Mouse (Mus musculus): ENCODE data around the gene C2cd4a. TPM values are rescaled to one million over a fixed set of nuclear protein-coding genes. Genes with fewer than 3 reads are reported as not detected.

Gene C2cd4a
- not detected in 3 replicates for total RNA-seq (2017)

- ATAC-seq (replicated peaks; ENCODE audit: insufficient number of reproducible peaks, low FRiP score, low TSS enrichment, poor library complexity, severe bottlenecking): no peak
Measured at GRCm38 (mm10) chr9:67832046-67832605, at the start of gene C2cd4a. Gene C2cd4a, minus strand, starts transcription at chr9:67832330.

GRCm38 (mm10) chr9:67878197-67878769 is 46.2 kb upstream of the C2cd4a start:
- no peak for ATAC-seq (replicated peaks; ENCODE audit: insufficient number of reproducible peaks, low FRiP score, low TSS enrichment, poor library complexity, severe bottlenecking)

GRCm38 (mm10) chr9:67877081-67877718 is 45.1 kb upstream of the C2cd4a start:
- ATAC-seq (replicated peaks; ENCODE audit: insufficient number of reproducible peaks, low FRiP score, low TSS enrichment, poor library complexity, severe bottlenecking): no peak

GRCm38 (mm10) chr9:67875337-67875736 is 43.2 kb upstream of the C2cd4a start:
- ATAC-seq (replicated peaks; ENCODE audit: insufficient number of reproducible peaks, low FRiP score, low TSS enrichment, poor library complexity, severe bottlenecking): 0 out of 2 replicates have a peak, but pooled peaks have one; percentile 53

GRCm38 (mm10) chr9:67874522-67875222 is 42.5 kb upstream of the C2cd4a start:
- ATAC-seq (replicated peaks; ENCODE audit: insufficient number of reproducible peaks, low FRiP score, low TSS enrichment, poor library complexity, severe bottlenecking): no peak

GRCm38 (mm10) chr9:67869691-67870450 is 37.7 kb upstream of the C2cd4a start:
- no peak; the same call in 1 of the 2 replicates for ATAC-seq (replicated peaks; ENCODE audit: insufficient number of reproducible peaks, low FRiP score, low TSS enrichment, poor library complexity, severe bottlenecking)

- no peak for ATAC-seq (replicated peaks; ENCODE audit: insufficient number of reproducible peaks, low FRiP score, low TSS enrichment, poor library complexity, severe bottlenecking)
Measured at GRCm38 (mm10) chr9:67867411-67867810, 35.3 kb upstream of the C2cd4a start.

- ATAC-seq (replicated peaks; ENCODE audit: insufficient number of reproducible peaks, low FRiP score, low TSS enrichment, poor library complexity, severe bottlenecking): no peak
Measured at GRCm38 (mm10) chr9:67865411-67865810, 33.3 kb upstream of the C2cd4a start.

- ATAC-seq (replicated peaks; ENCODE audit: insufficient number of reproducible peaks, low FRiP score, low TSS enrichment, poor library complexity, severe bottlenecking): no peak
Measured at GRCm38 (mm10) chr9:67864011-67864410, 31.9 kb upstream of the C2cd4a start.

- ATAC-seq (replicated peaks; ENCODE audit: insufficient number of reproducible peaks, low FRiP score, low TSS enrichment, poor library complexity, severe bottlenecking): no peak
Measured at GRCm38 (mm10) chr9:67863332-67863731, 31.2 kb upstream of the C2cd4a start.

- no peak for ATAC-seq (replicated peaks; ENCODE audit: insufficient number of reproducible peaks, low FRiP score, low TSS enrichment, poor library complexity, severe bottlenecking)
Measured at GRCm38 (mm10) chr9:67860273-67860672, 28.1 kb upstream of the C2cd4a start.

GRCm38 (mm10) chr9:67851150-67851549 is 19.0 kb upstream of the C2cd4a start:
- peak; percentile 56; the same call in 1 of the 2 replicates for ATAC-seq (replicated peaks; ENCODE audit: insufficient number of reproducible peaks, low FRiP score, low TSS enrichment, poor library complexity, severe bottlenecking)

GRCm38 (mm10) chr9:67849846-67850245 is 17.7 kb upstream of the C2cd4a start:
- ATAC-seq (replicated peaks; ENCODE audit: insufficient number of reproducible peaks, low FRiP score, low TSS enrichment, poor library complexity, severe bottlenecking): no peak

- ATAC-seq (replicated peaks; ENCODE audit: insufficient number of reproducible peaks, low FRiP score, low TSS enrichment, poor library complexity, severe bottlenecking): no peak
Measured at GRCm38 (mm10) chr9:67849397-67849796, 17.3 kb upstream of the C2cd4a start.

- no peak for ATAC-seq (replicated peaks; ENCODE audit: insufficient number of reproducible peaks, low FRiP score, low TSS enrichment, poor library complexity, severe bottlenecking)
Measured at GRCm38 (mm10) chr9:67847606-67848005, 15.5 kb upstream of the C2cd4a start.

GRCm38 (mm10) chr9:67846089-67846488 is 14.0 kb upstream of the C2cd4a start:
- no peak for ATAC-seq (replicated peaks; ENCODE audit: insufficient number of reproducible peaks, low FRiP score, low TSS enrichment, poor library complexity, severe bottlenecking)

GRCm38 (mm10) chr9:67845648-67846047 is 13.5 kb upstream of the C2cd4a start:
- 0 out of 2 replicates have a peak, but pooled peaks have one; percentile 27 for ATAC-seq (replicated peaks; ENCODE audit: insufficient number of reproducible peaks, low FRiP score, low TSS enrichment, poor library complexity, severe bottlenecking)

GRCm38 (mm10) chr9:67845012-67845411 is 12.9 kb upstream of the C2cd4a start:
- ATAC-seq (replicated peaks; ENCODE audit: insufficient number of reproducible peaks, low FRiP score, low TSS enrichment, poor library complexity, severe bottlenecking): peak; percentile 78

- no peak for ATAC-seq (replicated peaks; ENCODE audit: insufficient number of reproducible peaks, low FRiP score, low TSS enrichment, poor library complexity, severe bottlenecking)
Measured at GRCm38 (mm10) chr9:67842797-67843196, 10.7 kb upstream of the C2cd4a start.
